Mouse (Mus musculus) midbrain, embryonic 15.5 days (tissue): ENCODE measurements around the gene Rbfox2. TPM values are rescaled to one million over a fixed set of nuclear protein-coding genes. Genes with fewer than 3 reads are reported as not detected.

Experiments used
- ATAC-seq: fragments of 200-750 bp; cut with Nextera tagmentation; replicated peaks from 2 replicates; pipeline ENCODE4 v1.8.0; 2017; ENCODE audit warnings: moderate TSS enrichment
- H3K27ac ChIP-seq: fragments of 300-500 bp; sonication (generic); 2 replicates; pipeline ENCODE4 v1.5.1; 2015; ENCODE audit warnings: mild to moderate bottlenecking, inconsistent platforms
- H3K27me3 ChIP-seq: fragments of 300-500 bp; sonication (generic); replicated peaks from 2 replicates; pipeline ENCODE4 v1.6.1; 2015; ENCODE audit warnings: inconsistent platforms
- H3K36me3 ChIP-seq: fragments of 300-500 bp; sonication (generic); replicated peaks from 2 replicates; pipeline ENCODE4 v1.6.1; 2015; ENCODE audit warnings: inconsistent platforms
- H3K4me1 ChIP-seq: fragments of 300-500 bp; sonication (generic); 2 replicates; pipeline ENCODE4 v1.6.1; 2015; ENCODE audit warnings: inconsistent platforms
- H3K4me2 ChIP-seq: fragments of 300-500 bp; sonication (generic); 2 replicates; pipeline ENCODE4 v1.6.1; 2015; ENCODE audit warnings: inconsistent platforms, mild to moderate bottlenecking, moderate library complexity
- H3K4me3 ChIP-seq: fragments of 300-500 bp; sonication (generic); 2 replicates; pipeline ENCODE4 v1.5.1; 2015; ENCODE audit warnings: mild to moderate bottlenecking, inconsistent platforms
- H3K9ac ChIP-seq: fragments of 300-500 bp; sonication (generic); 2 replicates; pipeline ENCODE4 v1.6.1; 2015; ENCODE audit warnings: mild to moderate bottlenecking, inconsistent platforms
- H3K9me3 ChIP-seq: fragments of 300-500 bp; sonication (generic); 2 replicates; pipeline ENCODE4 v1.6.1; 2016; ENCODE audit warnings: inconsistent platforms
- WGBS: fragments of 180-500 bp; shearing (Covaris S2); methylation state at CpG from one replicate; pipeline ENCODE4 v1.1.7; 2015; ENCODE audit warnings: mixed read lengths; 5-methylcytosine and 5-hydroxymethylcytosine counted together
- polyA plus RNA-seq: library from polyadenylated mRNA; unstranded; fragments of >200 nt; fragmentation: Nextera tagmentation; extraction: Ambion mirVana; gene quantifications from 2 replicates; pipeline ENCODE4 v1.2.1, GENCODE M21; 2015

The Rbfox2 gene
- polyA plus RNA-seq, 1 experiment from 2014 or later = 185 TPM

- Histone ChIP-seq H3K4me2 (no peak overlapping the region), H3K4me1 (peaks cover 15% of the 10 kb centered on the region), H3K9ac (no peak overlapping the region), H3K36me3 (no peaks in the 10 kb centered on the region), H3K27ac (0 out of 2 replicates have a peak overlapping the region, but pooled peaks have one; percentile 15), H3K4me3 (no peak overlapping the region), H3K27me3 (no peaks in the 10 kb centered on the region), H3K9me3 (no peaks in the 10 kb centered on the region)
- ATAC-seq = no peak
- 31% methylated on average over 6 of the region's 6 CpGs for WGBS
Measured at GRCm38 (mm10) chr15:77257437-77258229, 49.2 kb downstream of the Rbfox2 start.

DNA sequence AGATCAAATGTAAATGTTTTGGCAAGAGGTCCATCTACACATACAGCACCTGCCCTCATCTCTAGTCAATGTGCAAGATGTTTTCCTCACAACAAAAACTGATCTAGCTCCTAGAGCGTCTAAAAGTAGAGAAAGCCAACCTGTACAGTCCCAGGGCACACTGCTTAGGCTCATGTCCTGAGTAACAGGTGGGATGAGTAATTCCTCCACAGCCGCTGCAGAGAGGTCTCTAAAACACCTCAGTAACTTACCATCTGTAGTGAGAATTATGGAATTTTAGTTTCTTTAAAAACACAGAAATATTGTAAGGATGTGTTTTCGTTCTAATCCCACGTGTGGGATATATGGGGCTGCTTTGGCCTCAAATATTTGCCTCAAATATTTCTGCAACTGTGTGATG, 50.0 kb downstream of the Rbfox2 start:
- peaks cover 15% of the 10 kb centered on the region for H3K4me1 ChIP-seq
- no peak for ATAC-seq
- H3K27me3 ChIP-seq = no peaks in the 10 kb centered on the region
- H3K4me2 ChIP-seq = no peak overlapping the region
- no peaks in the 10 kb centered on the region for H3K9me3 ChIP-seq
- no peak overlapping the region for H3K27ac ChIP-seq
- 86% methylated on average over 4 of the region's 4 CpGs for WGBS
- no peaks in the 10 kb centered on the region for H3K36me3 ChIP-seq
- no peak overlapping the region for H3K4me3 ChIP-seq
- H3K9ac ChIP-seq = no peak overlapping the region

- Histone ChIP-seq H3K27ac (peak overlapping the region; percentile 55), H3K4me2 (no peak overlapping the region), H3K4me1 (peaks cover 15% of the 10 kb centered on the region), H3K27me3 (no peaks in the 10 kb centered on the region), H3K9ac (no peak overlapping the region), H3K36me3 (no peaks in the 10 kb centered on the region), H3K4me3 (no peak overlapping the region), H3K9me3 (no peaks in the 10 kb centered on the region)
- no peak for ATAC-seq
- 23% methylated on average over 1 of the region's 1 CpGs for WGBS
Measured at GRCm38 (mm10) chr15:77254636-77255035, 52.2 kb downstream of the Rbfox2 start.

- Histone ChIP-seq H3K9ac (no peak overlapping the region), H3K27ac (peak overlapping the region; percentile 55), H3K9me3 (no peaks in the 10 kb centered on the region), H3K4me1 (peaks cover 15% of the 10 kb centered on the region), H3K27me3 (no peaks in the 10 kb centered on the region), H3K4me2 (no peak overlapping the region), H3K4me3 (no peak overlapping the region), H3K36me3 (no peaks in the 10 kb centered on the region)
- WGBS = 38% methylated on average over 2 of the region's 2 CpGs
- no peak for ATAC-seq
Measured at GRCm38 (mm10) chr15:77254128-77254527, 52.7 kb downstream of the Rbfox2 start.

DNA sequence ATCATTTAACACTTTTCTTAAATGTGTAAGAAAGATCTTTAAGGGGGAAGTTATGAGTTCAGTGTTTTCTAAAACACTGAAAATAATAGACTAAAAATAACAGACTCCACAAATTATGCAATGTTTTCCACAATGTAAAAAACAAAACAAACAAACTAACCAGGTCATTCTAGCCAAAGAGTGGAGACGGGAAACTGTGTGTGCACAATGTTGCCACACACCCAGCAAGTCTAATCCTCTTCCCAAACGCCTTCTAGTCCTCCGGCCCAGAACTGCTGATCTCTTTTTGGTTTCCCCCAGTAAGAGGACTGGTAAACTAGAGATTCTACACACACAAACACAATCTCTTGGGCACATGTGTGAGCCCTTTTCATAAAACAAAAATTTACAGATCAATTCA, 55.1 kb downstream of the Rbfox2 start:
- peaks cover 13% of the 10 kb centered on the region for H3K4me1 ChIP-seq
- H3K36me3 ChIP-seq = no peaks in the 10 kb centered on the region
- H3K4me2 ChIP-seq = no peak overlapping the region
- no peak overlapping the region for H3K4me3 ChIP-seq
- no peaks in the 10 kb centered on the region for H3K9me3 ChIP-seq
- no peaks in the 10 kb centered on the region for H3K27me3 ChIP-seq
- ATAC-seq = no peak
- no peak overlapping the region for H3K9ac ChIP-seq
- no peak overlapping the region for H3K27ac ChIP-seq
- WGBS = 60% methylated on average over 3 of the region's 3 CpGs

DNA sequence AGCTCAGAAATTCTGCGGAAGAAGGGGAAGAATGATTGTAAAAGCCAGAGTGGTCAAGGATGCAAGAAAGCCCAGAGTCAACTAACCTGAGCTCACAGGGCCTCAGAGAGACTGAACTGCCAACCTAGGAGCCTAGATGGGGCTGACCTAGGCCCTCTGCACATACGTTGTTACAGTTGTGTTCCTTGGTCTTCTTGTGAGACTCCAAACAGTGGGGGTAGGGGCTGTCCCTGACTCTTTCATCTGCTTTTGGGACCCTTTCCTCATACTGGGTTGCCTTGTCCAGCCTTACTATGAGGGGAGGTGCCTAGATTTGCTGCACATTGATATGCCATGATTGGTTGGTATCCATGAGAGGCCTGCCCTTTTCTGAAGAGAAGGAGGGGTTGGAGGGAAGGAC, 56.0 kb downstream of the Rbfox2 start:
- H3K4me3 ChIP-seq = no peak overlapping the region
- H3K4me2 ChIP-seq = no peak overlapping the region
- 86% methylated on average over 2 of the region's 2 CpGs for WGBS
- no peaks in the 10 kb centered on the region for H3K9me3 ChIP-seq
- H3K4me1 ChIP-seq = peaks cover 22% of the 10 kb centered on the region
- ATAC-seq = no peak
- no peaks in the 10 kb centered on the region for H3K27me3 ChIP-seq
- no peaks in the 10 kb centered on the region for H3K36me3 ChIP-seq
- H3K9ac ChIP-seq = no peak overlapping the region
- H3K27ac ChIP-seq = no peak overlapping the region

GRCm38 (mm10) chr15:77249421-77249820, 57.4 kb downstream of the Rbfox2 start:
- Histone ChIP-seq H3K27me3 (no peaks in the 10 kb centered on the region), H3K36me3 (no peaks in the 10 kb centered on the region), H3K4me3 (no peak overlapping the region), H3K4me1 (peaks cover 28% of the 10 kb centered on the region), H3K27ac (no peak overlapping the region), H3K9ac (no peak overlapping the region), H3K9me3 (no peaks in the 10 kb centered on the region), H3K4me2 (no peak overlapping the region)
- no peak for ATAC-seq
- WGBS = 88% methylated on average over 5 of the region's 5 CpGs

- H3K27me3 ChIP-seq = no peaks in the 10 kb centered on the region
Measured at GRCm38 (mm10) chr15:77245418-77246365, 61.1 kb downstream of the Rbfox2 start.

DNA sequence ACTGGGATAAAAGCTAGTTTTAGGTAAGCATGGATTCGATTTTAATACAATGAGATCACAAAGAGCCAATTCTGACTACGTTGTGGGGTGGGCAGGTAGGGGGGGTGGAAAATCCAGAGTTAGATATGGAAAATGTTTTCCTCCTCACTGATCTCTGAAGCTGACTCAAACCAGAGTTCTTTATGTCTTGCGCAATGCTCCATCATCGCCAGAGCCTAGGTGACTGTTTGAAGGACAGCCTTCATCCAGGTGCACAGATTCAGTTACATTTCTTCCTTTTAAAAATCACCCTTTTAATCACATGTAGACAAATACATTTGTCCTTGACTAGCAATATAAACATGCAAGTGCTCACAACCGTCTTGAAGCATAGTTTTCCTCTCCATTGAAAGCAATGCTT, 62.2 kb downstream of the Rbfox2 start:
- WGBS = 64% methylated on average over 5 of the region's 5 CpGs
- no peaks in the 10 kb centered on the region for H3K36me3 ChIP-seq
- H3K9ac ChIP-seq = peak overlapping the region; percentile 35
- H3K9me3 ChIP-seq = no peaks in the 10 kb centered on the region
- peak overlapping the region; percentile 51 for H3K4me2 ChIP-seq
- peak overlapping the region; percentile 65 for H3K27ac ChIP-seq
- peaks cover 49% of the 10 kb centered on the region for H3K4me1 ChIP-seq
- no peak for ATAC-seq
- peak overlapping the region; percentile 46 for H3K4me3 ChIP-seq
- no peaks in the 10 kb centered on the region for H3K27me3 ChIP-seq

More at GRCm38 (mm10) chr15:77245418-77246365, 61.1 kb downstream of the Rbfox2 start:
- Histone ChIP-seq H3K9me3 (no peaks in the 10 kb centered on the region), H3K4me1 (peaks cover 46% of the 10 kb centered on the region), H3K4me2 (peak overlapping the region; percentile 51), H3K27ac (peak overlapping the region; percentile 83), H3K4me3 (peak overlapping the region; percentile 46), H3K9ac (peak overlapping the region; percentile 58), H3K36me3 (no peaks in the 10 kb centered on the region)
- ATAC-seq = peak; percentile 97
- WGBS = 8% methylated on average over 11 of the region's 11 CpGs

GRCm38 (mm10) chr15:77243876-77244560, 62.8 kb downstream of the Rbfox2 start:
- WGBS = 90% methylated on average over 5 of the region's 5 CpGs
- H3K9me3 ChIP-seq = no peaks in the 10 kb centered on the region
- H3K27ac ChIP-seq = peak overlapping the region; percentile 65
- no peaks in the 10 kb centered on the region for H3K27me3 ChIP-seq
- H3K4me3 ChIP-seq = peak overlapping the region; percentile 46
- no peaks in the 10 kb centered on the region for H3K36me3 ChIP-seq
- peak overlapping the region; percentile 35 for H3K9ac ChIP-seq
- peak overlapping the region; percentile 51 for H3K4me2 ChIP-seq
- ATAC-seq = no peak
- peaks cover 51% of the 10 kb centered on the region for H3K4me1 ChIP-seq

GRCm38 (mm10) chr15:77240607-77241006, 66.2 kb downstream of the Rbfox2 start:
- Histone ChIP-seq H3K4me2 (no peak overlapping the region), H3K4me1 (peaks cover 40% of the 10 kb centered on the region), H3K36me3 (no peaks in the 10 kb centered on the region), H3K9me3 (no peaks in the 10 kb centered on the region), H3K9ac (no peak overlapping the region), H3K27ac (no peak overlapping the region), H3K27me3 (no peaks in the 10 kb centered on the region), H3K4me3 (no peak overlapping the region)
- 81% methylated on average over 4 of the region's 4 CpGs for WGBS
- no peak for ATAC-seq

- H3K9me3 ChIP-seq = no peaks in the 10 kb centered on the region
- no peak for ATAC-seq
- H3K4me3 ChIP-seq = no peak overlapping the region
- no peak overlapping the region for H3K9ac ChIP-seq
- H3K27me3 ChIP-seq = no peaks in the 10 kb centered on the region
- H3K36me3 ChIP-seq = no peaks in the 10 kb centered on the region
- H3K27ac ChIP-seq = no peak overlapping the region
- 83% methylated on average over 4 of the region's 4 CpGs for WGBS
- H3K4me1 ChIP-seq = peaks cover 39% of the 10 kb centered on the region
- no peak overlapping the region for H3K4me2 ChIP-seq
Measured at GRCm38 (mm10) chr15:77239564-77239963, 67.2 kb downstream of the Rbfox2 start.
